Mouse (Mus musculus): ENCODE measurements around the gene Rnf223.

GRCm38 (mm10) chr4:156103342-156103741 is 27.0 kb upstream of the Rnf223 start:
- no peak for TF ChIP-seq POLR2A (IDR thresholded peaks at IDR 0.05; ENCODE audit: insufficient read length, low read depth)
- no peak for TF ChIP-seq E2F4 (IDR thresholded peaks at IDR 0.05; ENCODE audit: insufficient read depth)
- no peak for TF ChIP-seq TCF12 (IDR thresholded peaks at IDR 0.05; ENCODE audit: insufficient read depth, poor library complexity, severe bottlenecking)
- TF ChIP-seq MYOD1 (IDR thresholded peaks at IDR 0.05; ENCODE audit: control insufficient read depth in 1 of 3, insufficient read length in 2 of 3, low read depth in 2 of 3): no peak
- no peak for TF ChIP-seq MAX (IDR thresholded peaks at IDR 0.05; ENCODE audit: low read depth)
- no peak for TF ChIP-seq MYOG (IDR thresholded peaks at IDR 0.05; ENCODE audit: control insufficient read depth in 1 of 3, insufficient read depth in 1 of 3, insufficient read length in 2 of 3, low read depth in 2 of 3)
- no peak for TF ChIP-seq REST (IDR thresholded peaks at IDR 0.05; ENCODE audit: insufficient read depth, insufficient read length)
- no peak for TF ChIP-seq POLR2AphosphoS2 (IDR thresholded peaks at IDR 0.05; ENCODE audit: insufficient read length, low read depth)
- no peak for TF ChIP-seq USF1 (IDR thresholded peaks at IDR 0.05; ENCODE audit: low read depth)
